Mouse (Mus musculus): ENCODE data around the gene Rtn4ip1.
"Not testable (repeated sequence)": the region's sequence is repeated elsewhere in the genome, so short reads cannot be mapped to it uniquely, and the experiment has no call there.

The Rtn4ip1 gene

GRCm38 (mm10) chr10:43928596-43928995 lies 27.0 kb downstream of the Rtn4ip1 start:
- in situ Hi-C loops (cut with MboI, MseI): no loop called here

GRCm38 (mm10) chr10:43939136-43939662 lies 37.6 kb downstream of the Rtn4ip1 start:
- in situ Hi-C loops (cut with MboI, MseI): no loop called here

- in situ Hi-C loops (cut with MboI, MseI): loop anchor here (10.0 kb wide), 1 partner anchor 859 kb away; no protein-coding TSS in a partner anchor
Measured at GRCm38 (mm10) chr10:43943736-43944135, 42.1 kb downstream of the Rtn4ip1 start.

GRCm38 (mm10) chr10:43945435-43945834 lies 43.8 kb downstream of the Rtn4ip1 start:
- in situ Hi-C loops (cut with MboI, MseI): loop anchor here (10.0 kb wide), 1 partner anchor 861 kb away; no protein-coding TSS in a partner anchor

- in situ Hi-C loops (cut with MboI, MseI): loop anchor here (10.0 kb wide), 2 partner anchors 191 to 281 kb away; partner anchors contain the start of gene Crybg1
Measured at GRCm38 (mm10) chr10:43953942-43954341, 52.3 kb downstream of the Rtn4ip1 start.

- in situ Hi-C loops (cut with MboI, MseI): no loop called here
Measured at GRCm38 (mm10) chr10:43964943-43965342, 63.3 kb downstream of the Rtn4ip1 start.

GRCm38 (mm10) chr10:43973244-43973643 lies 71.6 kb downstream of the Rtn4ip1 start:
- in situ Hi-C loops (cut with MboI, MseI): no loop called here

- in situ Hi-C loops (cut with MboI, MseI): no loop called here
Measured at GRCm38 (mm10) chr10:43977353-43977752, 75.7 kb downstream of the Rtn4ip1 start.

GRCm38 (mm10) chr10:43980080-43980479 lies 78.5 kb downstream of the Rtn4ip1 start:
- in situ Hi-C loops (cut with MboI, MseI): no loop called here

- in situ Hi-C loops (cut with MboI, MseI): not testable (repeated sequence)
Measured at GRCm38 (mm10) chr10:43980742-43981141, 79.1 kb downstream of the Rtn4ip1 start.

GRCm38 (mm10) chr10:43982470-43982869 lies 80.9 kb downstream of the Rtn4ip1 start:
- in situ Hi-C loops (cut with MboI, MseI): no loop called here

GRCm38 (mm10) chr10:43983241-43983640 lies 81.6 kb downstream of the Rtn4ip1 start:
- in situ Hi-C loops (cut with MboI, MseI): no loop called here

- in situ Hi-C loops (cut with MboI, MseI): no loop called here
Measured at GRCm38 (mm10) chr10:43983866-43984265, 82.3 kb downstream of the Rtn4ip1 start.

- in situ Hi-C loops (cut with MboI, MseI): no loop called here
Measured at GRCm38 (mm10) chr10:43991268-43991667, 89.7 kb downstream of the Rtn4ip1 start.

GRCm38 (mm10) chr10:43992506-43992905 lies 90.9 kb downstream of the Rtn4ip1 start:
- in situ Hi-C loops (cut with MboI, MseI): no loop called here

GRCm38 (mm10) chr10:43993198-43993597 lies 91.6 kb downstream of the Rtn4ip1 start:
- in situ Hi-C loops (cut with MboI, MseI): no loop called here

- in situ Hi-C loops (cut with MboI, MseI): no loop called here
Measured at GRCm38 (mm10) chr10:43995858-43996650, 94.4 kb downstream of the Rtn4ip1 start.

GRCm38 (mm10) chr10:43997276-43997675 lies 95.7 kb downstream of the Rtn4ip1 start:
- in situ Hi-C loops (cut with MboI, MseI): no loop called here

GRCm38 (mm10) chr10:43998023-43998422 lies 96.4 kb downstream of the Rtn4ip1 start:
- in situ Hi-C loops (cut with MboI, MseI): no loop called here

GRCm38 (mm10) chr10:43998503-43999082 lies 97.0 kb downstream of the Rtn4ip1 start:
- in situ Hi-C loops (cut with MboI, MseI): no loop called here

- in situ Hi-C loops (cut with MboI, MseI): loop anchor here (10.0 kb wide), 1 partner anchor 444 kb away; no protein-coding TSS in a partner anchor
Measured at GRCm38 (mm10) chr10:44000156-44000865, 98.7 kb downstream of the Rtn4ip1 start.
